Mouse (Mus musculus) liver, embryonic 13.5 days (tissue): ENCODE data around the gene Pla2g10. TPM values are rescaled to one million over a fixed set of nuclear protein-coding genes. Genes with fewer than 3 reads are reported as not detected.
"Not testable (repeated sequence)": the region's sequence is repeated elsewhere in the genome, so short reads cannot be mapped to it uniquely, and the experiment has no call there.

Source experiments
- ATAC-seq: fragments of 200-750 bp; cut with Nextera tagmentation; 2 replicates; pipeline ENCODE4 v1.8.0; 2017; ENCODE audit warnings: low read depth, mild to moderate bottlenecking, moderate number of reproducible peaks, moderate library complexity
- DNase-seq: peaks from one replicate; pipeline ENCODE4 v3.0.0; 2022
- H3K27ac ChIP-seq: fragments of 300-500 bp; sonication (generic); 2 replicates; pipeline ENCODE4 v1.5.1; 2015; ENCODE audit warnings: moderate library complexity, mild to moderate bottlenecking, inconsistent platforms
- H3K27me3 ChIP-seq: fragments of 300-500 bp; sonication (generic); 2 replicates; pipeline ENCODE4 v1.6.1; 2015; ENCODE audit warnings: mild to moderate bottlenecking, inconsistent platforms
- H3K36me3 ChIP-seq: fragments of 300-500 bp; sonication (generic); 2 replicates; pipeline ENCODE4 v1.6.1; 2015; ENCODE audit warnings: mild to moderate bottlenecking, inconsistent platforms
- H3K4me1 ChIP-seq: fragments of 300-500 bp; sonication (generic); replicated peaks from 2 replicates; pipeline ENCODE4 v1.6.1; 2015; ENCODE audit warnings: inconsistent platforms
- H3K4me2 ChIP-seq: fragments of 300-500 bp; sonication (generic); 2 replicates; pipeline ENCODE4 v1.6.1; 2015; ENCODE audit warnings: inconsistent platforms, mild to moderate bottlenecking, moderate library complexity
- H3K4me3 ChIP-seq: fragments of 300-500 bp; sonication (generic); replicated peaks from 2 replicates; pipeline ENCODE4 v1.5.1; 2015; ENCODE audit warnings: mild to moderate bottlenecking, inconsistent platforms
- H3K9ac ChIP-seq: fragments of 300-500 bp; sonication (generic); 2 replicates; pipeline ENCODE4 v1.6.1; 2015; ENCODE audit warnings: mild to moderate bottlenecking, inconsistent platforms
- H3K9me3 ChIP-seq: fragments of 300-500 bp; sonication (generic); replicated peaks from 2 replicates; pipeline ENCODE4 v1.6.1; 2016; ENCODE audit warnings: inconsistent platforms
- WGBS: fragments of 180-500 bp; shearing (Covaris S2); methylation state at CpG from one replicate; pipeline ENCODE4 v1.1.7; 2015; ENCODE audit not compliant: insufficient replicate concordance; 5-methylcytosine and 5-hydroxymethylcytosine counted together
- polyA plus RNA-seq: library from polyadenylated mRNA; unstranded; fragments of >200 nt; fragmentation: Nextera tagmentation; extraction: Ambion mirVana; gene quantifications from 2 replicates; pipeline ENCODE4 v1.2.1, GENCODE M21; 2015

The Pla2g10 gene
- polyA plus RNA-seq, 1 experiment from 2014 or later: not detected

- no peak overlapping the region for H3K4me2 ChIP-seq
- H3K9me3 ChIP-seq: no peaks in the 10 kb centered on the region
- H3K9ac ChIP-seq: no peak overlapping the region
- DNase-seq: no peak
- peaks cover 9% of the 10 kb centered on the region for H3K27me3 ChIP-seq
- peaks cover 5% of the 10 kb centered on the region for H3K4me1 ChIP-seq
- H3K4me3 ChIP-seq: no peak overlapping the region
- H3K36me3 ChIP-seq: no peaks in the 10 kb centered on the region
- ATAC-seq: no peak
- H3K27ac ChIP-seq: no peak overlapping the region
- 81% methylated on average over 13 of the region's 13 CpGs for WGBS
Observed at GRCm38 (mm10) chr16:13750626-13751025, 19.8 kb upstream of the Pla2g10 start.

GRCm38 (mm10) chr16:13749981-13750380 is 19.2 kb upstream of the Pla2g10 start:
- no peak overlapping the region for H3K4me2 ChIP-seq
- no peak overlapping the region for H3K4me3 ChIP-seq
- no peak overlapping the region for H3K27ac ChIP-seq
- DNase-seq: no peak
- ATAC-seq: no peak
- no peak overlapping the region for H3K9ac ChIP-seq
- no peaks in the 10 kb centered on the region for H3K9me3 ChIP-seq
- WGBS: 43% methylated on average over 3 of the region's 3 CpGs
- H3K36me3 ChIP-seq: no peaks in the 10 kb centered on the region
- peaks cover 3% of the 10 kb centered on the region for H3K4me1 ChIP-seq
- peaks cover 7% of the 10 kb centered on the region for H3K27me3 ChIP-seq

DNA sequence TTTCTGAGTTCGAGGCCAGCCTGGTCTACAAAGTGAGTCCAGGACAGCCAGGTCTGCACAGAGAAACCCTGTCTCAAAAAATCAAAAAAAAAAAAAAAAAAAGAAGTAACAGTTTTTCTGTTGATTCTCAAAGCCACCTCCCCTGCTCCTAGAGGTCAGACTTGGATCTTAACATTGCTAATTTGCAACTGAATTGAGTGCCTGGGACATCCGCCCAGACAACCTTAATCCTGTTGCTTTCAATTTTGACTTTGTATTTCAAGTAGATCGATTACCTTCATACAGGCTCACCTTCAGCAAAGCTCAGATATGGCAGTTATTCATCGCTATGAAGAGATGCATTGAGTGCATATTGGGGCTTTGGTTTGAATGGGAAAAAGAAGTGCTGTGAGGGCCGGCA is 18.5 kb upstream of the Pla2g10 start:
- Histone ChIP-seq H3K36me3 (no peaks in the 10 kb centered on the region), H3K9ac (no peak overlapping the region), H3K27me3 (peaks cover 4% of the 10 kb centered on the region; the same call in 1 of the 2 replicates), H3K27ac (no peak overlapping the region), H3K9me3 (no peaks in the 10 kb centered on the region), H3K4me3 (no peak overlapping the region), H3K4me1 (no peaks in the 10 kb centered on the region; the same call in 1 of the 2 replicates), H3K4me2 (no peak overlapping the region)
- 50% methylated on average over 5 of the region's 5 CpGs for WGBS
- ATAC-seq (no peak), DNase-seq (no peak)

DNA sequence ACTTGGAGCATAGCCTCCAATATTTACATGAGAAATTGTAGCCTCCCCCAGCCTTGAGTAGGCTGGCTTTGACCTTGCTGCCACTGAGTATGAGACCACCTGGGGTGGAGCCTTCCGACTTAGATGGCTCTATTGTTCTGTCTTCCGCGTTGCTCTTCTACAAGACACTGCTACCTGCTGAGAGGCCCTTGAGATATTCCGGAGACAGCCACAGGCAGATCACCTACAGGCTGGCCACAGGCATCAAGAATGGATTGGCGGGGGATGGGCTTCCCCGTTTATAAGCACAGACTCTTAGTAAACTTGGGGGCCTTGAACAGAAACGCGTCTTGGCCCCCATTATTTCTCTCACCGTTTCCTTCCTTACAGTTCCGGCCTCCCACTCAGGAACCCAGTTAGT is 18.0 kb upstream of the Pla2g10 start:
- not testable (repeated sequence) for H3K27ac ChIP-seq, H3K27me3 ChIP-seq, H3K4me1 ChIP-seq, DNase-seq, H3K9me3 ChIP-seq, H3K9ac ChIP-seq, H3K4me2 ChIP-seq, H3K4me3 ChIP-seq, ATAC-seq, H3K36me3 ChIP-seq
- WGBS: 34% methylated on average over 10 of the region's 10 CpGs

GRCm38 (mm10) chr16:13748124-13748523 is 17.3 kb upstream of the Pla2g10 start:
- no peak for ATAC-seq
- no peak overlapping the region for H3K4me3 ChIP-seq
- H3K9ac ChIP-seq: no peak overlapping the region

GRCm38 (mm10) chr16:13747708-13748107 is 16.9 kb upstream of the Pla2g10 start:
- ATAC-seq: no peak
- Histone ChIP-seq H3K9ac (no peak overlapping the region), H3K36me3 (no peaks in the 10 kb centered on the region), H3K4me2 (no peak overlapping the region), H3K27me3 (peaks cover 4% of the 10 kb centered on the region; the same call in 1 of the 2 replicates), H3K27ac (no peak overlapping the region), H3K9me3 (no peaks in the 10 kb centered on the region), H3K4me3 (no peak overlapping the region), H3K4me1 (no peaks in the 10 kb centered on the region)
- no peak for DNase-seq
- 79% methylated on average over 8 of the region's 8 CpGs for WGBS

More at GRCm38 (mm10) chr16:13748124-13748523, 17.3 kb upstream of the Pla2g10 start:
- no peaks in the 10 kb centered on the region for H3K4me1 ChIP-seq
- H3K27ac ChIP-seq: no peak overlapping the region
- WGBS: 57% methylated on average over 3 of the region's 3 CpGs
- no peak overlapping the region for H3K4me2 ChIP-seq
- H3K9me3 ChIP-seq: no peaks in the 10 kb centered on the region
- H3K27me3 ChIP-seq: peaks cover 4% of the 10 kb centered on the region; the same call in 1 of the 2 replicates
- no peak for DNase-seq
- H3K36me3 ChIP-seq: no peaks in the 10 kb centered on the region

DNA sequence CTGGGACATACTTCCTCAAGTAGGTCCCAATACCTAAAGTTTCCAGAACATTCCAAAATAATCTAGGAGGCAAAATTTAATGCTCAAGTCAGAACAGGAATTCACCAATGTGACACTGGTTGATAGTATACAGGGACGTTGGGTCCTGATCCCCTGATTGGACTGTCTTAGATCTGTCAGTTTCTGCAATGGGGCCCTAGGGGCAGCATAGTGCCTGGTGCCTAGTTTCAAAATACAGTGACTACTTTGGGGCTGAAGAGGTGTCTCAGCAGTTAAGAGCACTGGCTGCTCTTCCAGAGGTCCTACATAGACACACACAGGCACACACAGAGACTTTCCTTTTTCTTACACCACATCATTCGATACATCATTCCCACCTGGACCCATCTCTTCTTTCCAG is 10.1 kb upstream of the Pla2g10 start:
- no peak overlapping the region for H3K4me3 ChIP-seq
- ATAC-seq: 0 out of 2 replicates have a peak, but pooled peaks have one; percentile 41
- no peak overlapping the region for H3K4me2 ChIP-seq
- no peak for DNase-seq
- H3K36me3 ChIP-seq: no peaks in the 10 kb centered on the region
- H3K9ac ChIP-seq: no peak overlapping the region
- H3K27ac ChIP-seq: no peak overlapping the region
- 36% methylated on average over 2 of the region's 2 CpGs for WGBS
- no peaks in the 10 kb centered on the region for H3K27me3 ChIP-seq
- no peaks in the 10 kb centered on the region for H3K9me3 ChIP-seq
- H3K4me1 ChIP-seq: 0 out of 2 replicates have a peak, but pooled peaks cover 7% of the 10 kb centered on the region

DNA sequence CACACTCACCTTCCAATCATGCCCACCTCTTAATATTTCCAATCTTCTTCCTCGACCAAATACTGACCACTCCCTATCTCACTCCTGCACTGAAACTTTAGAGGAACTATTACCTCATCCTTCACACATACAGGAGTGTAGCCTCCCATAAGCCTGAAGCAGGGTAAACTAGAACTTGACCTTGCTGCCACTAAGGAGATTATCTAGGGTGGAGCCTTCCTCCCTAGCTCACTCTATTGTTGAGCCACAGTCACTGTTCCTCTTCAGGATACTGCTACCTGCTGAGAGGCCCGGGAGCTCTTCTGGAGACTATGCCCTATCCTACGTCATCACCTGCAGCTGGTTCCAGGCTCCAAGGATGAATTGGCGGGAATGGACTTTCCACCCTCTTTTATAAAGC is 8.3 kb upstream of the Pla2g10 start:
- H3K4me1 ChIP-seq, H3K27ac ChIP-seq, H3K36me3 ChIP-seq, H3K9ac ChIP-seq, H3K27me3 ChIP-seq, H3K9me3 ChIP-seq, ATAC-seq, H3K4me2 ChIP-seq, DNase-seq, H3K4me3 ChIP-seq: not testable (repeated sequence)
- 45% methylated on average over 4 of the region's 4 CpGs for WGBS

- H3K27ac ChIP-seq: no peak overlapping the region
- no peak overlapping the region for H3K4me3 ChIP-seq
- no peak for DNase-seq
- H3K9ac ChIP-seq: no peak overlapping the region
- no peaks in the 10 kb centered on the region for H3K36me3 ChIP-seq
- H3K4me2 ChIP-seq: no peak overlapping the region
- H3K9me3 ChIP-seq: no peaks in the 10 kb centered on the region
- ATAC-seq: no peak
- H3K27me3 ChIP-seq: no peaks in the 10 kb centered on the region; the same call in 1 of the 2 replicates
- WGBS: 75% methylated on average over 8 of the region's 8 CpGs
- peaks cover 7% of the 10 kb centered on the region for H3K4me1 ChIP-seq
Observed at GRCm38 (mm10) chr16:13735977-13736376, 5.2 kb upstream of the Pla2g10 start.

DNA sequence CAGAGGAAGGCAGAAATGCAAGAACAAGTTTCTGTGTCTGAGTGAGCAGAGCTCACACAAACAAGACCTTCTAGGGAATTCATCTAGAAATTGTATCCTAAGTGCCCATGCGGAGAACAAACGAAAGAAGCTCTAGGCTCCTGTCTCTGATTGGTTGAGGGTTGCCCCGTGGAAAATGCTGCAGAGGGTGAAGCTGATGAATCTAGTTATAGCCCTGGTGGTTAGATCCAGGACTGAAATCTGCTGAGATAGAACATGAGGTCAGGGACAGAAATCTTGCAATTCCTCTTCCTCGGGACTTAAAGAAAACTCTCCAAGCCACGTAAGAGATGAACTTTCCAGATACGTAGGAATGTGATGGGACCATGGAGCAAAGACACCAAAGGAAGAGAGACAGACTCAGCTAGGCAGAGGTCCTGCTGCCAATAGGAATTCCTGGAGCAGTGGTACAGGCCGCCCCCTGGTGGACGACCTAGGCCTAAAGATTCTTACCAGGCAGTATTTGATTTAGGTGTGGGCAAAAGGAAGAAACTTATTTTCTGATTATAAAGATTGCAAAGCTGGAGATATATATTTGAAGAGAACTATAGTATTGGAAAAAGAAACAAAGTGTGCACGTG is 2.8 kb upstream of the Pla2g10 start:
- 18% methylated on average over 9 of the region's 9 CpGs for WGBS
- ATAC-seq: no peak

GRCm38 (mm10) chr16:13732786-13733185 is 2.0 kb upstream of the Pla2g10 start:
- Histone ChIP-seq H3K4me3 (no peak overlapping the region), H3K4me2 (no peak overlapping the region), H3K9ac (no peak overlapping the region), H3K9me3 (no peaks in the 10 kb centered on the region), H3K36me3 (no peaks in the 10 kb centered on the region), H3K27me3 (no peaks in the 10 kb centered on the region; the same call in 1 of the 2 replicates), H3K4me1 (peaks cover 14% of the 10 kb centered on the region), H3K27ac (no peak overlapping the region)
- DNase-seq (no peak), ATAC-seq (no peak)
- 42% methylated on average over 3 of the region's 3 CpGs for WGBS

More for the DNA sequence above, 2.8 kb upstream of the Pla2g10 start:
- DNase-seq: peak; percentile 40
- Histone ChIP-seq H3K9me3 (no peaks in the 10 kb centered on the region), H3K9ac (no peak overlapping the region), H3K27me3 (no peaks in the 10 kb centered on the region; the same call in 1 of the 2 replicates), H3K4me2 (no peak overlapping the region), H3K4me3 (no peak overlapping the region), H3K36me3 (no peaks in the 10 kb centered on the region), H3K4me1 (peaks cover 14% of the 10 kb centered on the region), H3K27ac (no peak overlapping the region)

DNA sequence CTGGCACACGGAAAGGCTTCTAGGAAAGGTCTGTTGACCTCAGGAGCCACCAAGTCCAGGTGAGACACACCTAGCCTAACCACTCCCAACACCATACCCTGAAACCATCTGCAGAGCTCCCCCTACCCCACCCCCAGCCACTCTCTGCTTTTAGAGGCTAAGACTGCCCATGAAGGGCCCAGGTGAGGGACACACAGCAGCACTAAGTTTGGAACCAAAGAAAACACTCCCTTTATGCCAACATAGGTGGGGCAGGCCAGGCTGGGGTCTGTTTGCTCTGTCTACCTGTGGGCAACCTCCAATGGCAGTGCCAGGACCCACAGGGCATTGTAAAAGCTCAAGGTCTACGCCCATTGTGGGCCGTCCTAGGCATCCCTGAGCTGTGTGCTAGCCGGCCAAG is 1.4 kb downstream of the Pla2g10 start:
- Histone ChIP-seq H3K36me3 (no peaks in the 10 kb centered on the region), H3K4me2 (no peak overlapping the region), H3K9ac (no peak overlapping the region), H3K9me3 (no peaks in the 10 kb centered on the region), H3K4me1 (peaks cover 14% of the 10 kb centered on the region), H3K27ac (no peak overlapping the region), H3K4me3 (no peak overlapping the region), H3K27me3 (no peaks in the 10 kb centered on the region; the same call in 1 of the 2 replicates)
- no peak for ATAC-seq
- DNase-seq: no peak
- WGBS: 71% methylated on average over 4 of the region's 4 CpGs
